Mouse (Mus musculus): ENCODE measurements around the gene Sqstm1. TPM values are rescaled to one million over a fixed set of nuclear protein-coding genes. Genes with fewer than 3 reads are reported as not detected.
"Not testable (repeated sequence)": the region's sequence is repeated elsewhere in the genome, so short reads cannot be mapped to it uniquely, and the experiment has no call there.

Sqstm1 gene
- polyA plus RNA-seq, 1 experiment: 317 TPM

DNA sequence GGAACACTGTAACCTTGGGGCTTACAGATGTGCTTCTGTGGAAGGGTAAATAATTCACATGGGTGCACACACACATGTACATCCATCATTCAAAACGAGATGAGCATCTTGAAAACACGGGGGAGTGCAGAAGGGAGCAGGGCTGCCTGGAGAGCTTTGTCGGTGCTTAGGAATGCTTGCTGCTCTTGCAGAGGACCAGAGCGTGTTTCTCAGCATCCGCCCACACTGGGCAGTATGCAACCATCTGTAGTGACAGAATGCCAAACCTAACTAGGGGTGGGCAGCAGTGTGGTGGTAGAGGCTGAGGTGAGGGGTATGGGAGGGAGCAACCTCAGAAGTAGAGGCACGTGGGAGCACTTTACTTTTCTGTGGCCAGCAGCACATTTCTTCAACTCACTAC is 33.5 kb downstream of the Sqstm1 start:
- no peak for DNase-seq (ENCODE audit: low spot score)

DNA sequence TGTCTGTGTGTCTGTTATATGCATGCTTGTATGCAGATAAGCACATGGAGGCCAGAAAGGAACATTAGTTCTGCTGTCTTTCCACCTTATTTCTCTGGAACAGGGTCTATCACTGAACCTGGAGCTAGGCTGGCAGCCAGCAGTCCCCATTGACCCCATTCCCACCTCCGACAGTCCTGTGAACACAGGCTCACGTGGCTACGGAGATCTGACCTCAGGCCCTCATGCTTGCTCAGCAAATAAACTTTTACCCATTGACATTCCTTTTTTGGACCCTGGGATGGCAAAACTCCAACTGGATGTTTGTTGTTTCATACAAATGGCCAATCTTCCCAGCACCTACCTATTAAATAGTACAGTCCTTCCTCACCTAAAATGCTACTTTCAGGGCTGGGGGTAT is 34.3 kb downstream of the Sqstm1 start:
- DNase-seq (ENCODE audit: low spot score): no peak

DNA sequence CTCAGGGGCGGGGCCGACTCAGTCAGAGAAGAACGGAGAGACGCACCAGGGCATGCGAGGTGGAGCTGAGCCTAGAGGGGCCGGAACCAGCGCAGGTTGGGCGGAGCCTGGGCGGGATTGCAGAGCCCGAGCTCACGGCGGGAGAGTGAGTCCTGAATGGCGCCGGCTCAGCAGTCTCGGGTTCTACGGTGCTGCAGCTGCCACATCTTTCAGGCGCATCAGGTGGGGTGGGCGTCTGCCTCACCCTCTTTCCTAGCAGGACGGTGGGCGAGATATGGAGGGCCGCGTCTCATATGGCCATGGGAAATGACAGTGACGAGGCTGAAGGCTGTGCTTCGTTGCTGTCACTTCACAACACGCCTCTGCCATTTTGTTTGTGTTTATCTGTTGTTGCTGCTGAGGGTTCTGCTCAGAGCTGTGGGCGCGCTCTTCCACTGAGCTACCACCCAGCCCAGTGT is 35.9 kb downstream of the Sqstm1 start:
- DNase-seq (ENCODE audit: low spot score): peak; percentile 83

DNA sequence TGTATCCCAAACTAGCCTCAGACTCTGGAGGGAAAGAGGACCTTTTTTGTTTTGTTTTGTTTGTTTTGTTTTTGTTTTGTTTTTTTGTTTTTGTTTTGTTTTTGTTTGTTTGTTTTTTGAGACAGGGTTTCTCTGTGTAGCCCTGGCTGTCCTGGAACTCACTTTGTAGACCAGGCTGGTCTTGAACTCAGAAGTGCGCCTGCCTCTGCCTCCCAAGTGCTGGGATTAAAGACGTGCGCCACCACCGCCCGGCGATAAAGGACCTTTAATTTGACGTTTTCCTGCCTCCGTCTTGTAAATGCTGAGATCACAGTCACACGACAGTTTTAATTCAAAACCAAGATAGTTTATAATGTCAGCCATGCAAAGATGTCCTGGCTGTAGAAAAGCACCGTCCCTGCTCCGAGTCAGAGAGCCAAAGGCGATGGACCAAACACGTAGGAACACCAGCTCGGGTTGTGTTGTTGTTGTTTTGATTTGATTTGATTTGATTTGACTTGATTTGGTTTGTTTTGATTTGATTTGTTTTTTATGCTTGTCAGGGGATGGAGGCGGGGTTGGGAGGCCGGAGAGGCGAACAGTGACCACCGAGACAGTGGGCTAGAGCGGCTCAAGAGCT is 36.4 kb downstream of the Sqstm1 start, which contains the start of gene Mrnip:
TSS of gene Mrnip (plus strand) at position 334 of the 619 bp plus-strand sequence.
- not testable (repeated sequence) for DNase-seq (ENCODE audit: low spot score)

DNA sequence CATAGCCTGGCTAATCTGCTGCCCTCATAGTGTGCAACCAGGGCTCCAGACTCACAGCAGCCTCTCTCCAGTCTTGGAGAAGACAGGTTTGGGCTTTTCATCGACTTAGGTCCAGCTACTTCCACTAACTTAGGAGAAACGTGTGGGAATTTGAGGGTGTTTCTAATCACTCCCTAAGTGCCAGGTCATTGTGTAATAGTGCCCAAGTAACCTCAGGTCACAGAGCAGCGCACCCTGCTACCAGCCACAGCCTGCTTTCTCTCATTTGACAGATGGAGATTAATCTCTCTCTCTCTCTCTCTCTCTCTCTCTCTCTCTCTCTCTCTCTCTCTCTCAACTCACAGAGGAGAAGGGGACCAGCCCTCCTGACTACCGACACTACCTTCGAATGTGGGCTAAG is 42.3 kb downstream of the Sqstm1 start:
- DNase-seq (ENCODE audit: low spot score): no peak

DNA sequence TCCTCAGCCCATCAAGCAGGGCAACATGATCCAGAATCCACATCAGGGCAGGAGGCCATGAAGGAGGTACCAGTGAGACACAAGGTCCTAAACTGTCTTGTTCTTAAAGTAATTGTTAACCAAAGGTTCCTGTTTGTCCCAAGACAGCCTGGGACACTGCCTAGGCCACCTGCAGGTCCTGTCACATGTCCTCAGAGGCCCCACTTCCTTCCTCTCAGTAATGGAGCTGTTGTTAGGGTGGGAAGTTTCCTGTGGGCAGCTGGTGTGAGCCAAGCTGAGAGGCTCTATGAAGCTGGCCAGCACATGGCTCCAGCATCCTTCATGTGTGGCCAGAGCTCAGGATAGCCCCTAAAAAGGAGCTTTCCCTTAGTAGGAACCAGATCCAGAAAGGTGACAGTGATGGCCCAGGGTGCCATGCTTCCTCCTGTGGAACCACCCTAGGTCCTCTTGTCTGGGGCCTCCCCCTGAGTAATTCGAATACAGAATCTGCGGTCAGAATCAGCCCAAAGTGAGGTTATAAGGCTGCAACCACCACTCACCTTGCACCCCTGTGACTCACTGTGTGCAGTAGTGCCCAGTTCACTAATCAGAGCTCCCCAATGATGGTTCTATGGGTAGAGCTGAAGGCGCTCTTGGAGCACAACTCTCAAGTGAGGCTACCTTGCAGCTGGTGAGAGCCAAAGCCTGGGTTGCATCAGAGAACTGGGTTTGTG is 48.1 kb downstream of the Sqstm1 start:
- DNase-seq (ENCODE audit: low spot score): no peak

DNA sequence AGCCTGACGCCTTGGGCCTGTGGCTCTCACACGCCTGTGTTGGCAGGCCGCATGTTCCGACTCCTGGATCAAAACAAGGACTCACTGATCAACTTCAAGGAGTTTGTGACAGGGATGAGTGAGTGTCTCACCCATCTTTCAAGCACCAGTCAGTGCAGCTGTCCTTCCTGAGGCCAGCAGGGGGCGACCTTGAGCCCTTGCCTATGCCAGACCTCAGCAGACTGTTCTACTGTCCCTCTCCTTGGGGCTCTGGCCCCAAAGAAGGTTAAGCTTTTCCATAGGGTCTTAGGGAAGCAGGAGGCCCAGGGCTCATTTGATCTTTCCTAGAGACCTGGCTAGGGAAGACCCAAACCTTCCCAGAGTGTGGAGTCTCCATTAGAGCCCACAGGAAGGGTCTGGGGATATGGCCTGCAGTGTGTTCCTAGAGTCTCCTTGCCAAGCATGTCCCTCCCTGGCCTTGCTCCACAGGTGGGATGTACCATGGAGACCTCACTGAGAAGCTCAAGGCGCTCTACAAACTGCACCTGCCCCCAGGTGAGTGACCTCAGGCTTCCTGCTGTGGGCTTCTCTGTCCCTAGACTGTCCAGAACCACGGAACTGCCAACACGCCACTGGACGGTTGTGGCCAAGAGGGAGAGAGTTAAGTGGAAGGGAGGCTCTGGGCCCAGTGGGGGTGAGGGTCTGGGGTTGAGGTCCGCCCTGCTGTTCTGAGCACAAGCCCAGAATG is 48.9 kb downstream of the Sqstm1 start:
- DNase-seq (ENCODE audit: low spot score): peak; percentile 38

DNA sequence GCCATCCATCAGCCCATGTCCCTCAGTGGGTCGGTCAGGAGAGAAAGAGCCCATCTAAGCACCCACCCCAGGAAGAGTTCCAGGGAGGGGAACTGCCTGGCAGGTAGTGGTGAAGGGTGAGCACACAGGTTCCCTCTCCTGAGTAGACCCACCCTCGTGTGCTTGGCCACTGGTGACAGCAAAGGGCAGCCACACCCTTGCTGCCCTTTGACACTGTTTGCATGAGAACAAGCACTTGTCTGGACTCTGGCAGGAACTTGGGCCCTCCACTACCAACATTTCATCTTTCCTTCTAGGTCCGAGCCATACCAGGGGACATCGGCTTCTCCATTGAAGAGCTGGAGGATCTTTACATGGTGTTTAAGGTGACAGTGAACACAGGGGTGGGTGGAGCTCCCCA is 51.3 kb downstream of the Sqstm1 start:
- DNase-seq (ENCODE audit: low spot score): no peak

DNA sequence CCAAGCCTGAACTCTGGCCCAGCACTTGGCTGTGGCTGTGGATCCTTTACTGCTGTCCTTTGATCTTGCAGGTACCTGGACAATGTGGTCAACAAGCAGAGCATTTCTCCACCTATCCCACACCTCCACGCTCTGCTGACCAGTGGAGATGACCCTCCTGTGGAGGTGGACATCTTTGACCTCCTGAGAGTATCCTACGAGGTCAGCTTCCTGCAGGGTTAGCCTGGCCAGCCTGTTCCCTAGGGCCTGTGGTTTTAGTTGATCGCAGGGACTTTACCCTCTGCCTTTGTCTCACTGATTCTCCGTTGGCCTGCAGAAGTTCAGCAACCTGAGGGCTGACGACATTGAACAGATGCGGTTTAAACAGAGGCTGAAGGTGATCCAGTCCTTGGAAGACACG is 52.3 kb downstream of the Sqstm1 start:
- DNase-seq (ENCODE audit: low spot score): no peak

DNA sequence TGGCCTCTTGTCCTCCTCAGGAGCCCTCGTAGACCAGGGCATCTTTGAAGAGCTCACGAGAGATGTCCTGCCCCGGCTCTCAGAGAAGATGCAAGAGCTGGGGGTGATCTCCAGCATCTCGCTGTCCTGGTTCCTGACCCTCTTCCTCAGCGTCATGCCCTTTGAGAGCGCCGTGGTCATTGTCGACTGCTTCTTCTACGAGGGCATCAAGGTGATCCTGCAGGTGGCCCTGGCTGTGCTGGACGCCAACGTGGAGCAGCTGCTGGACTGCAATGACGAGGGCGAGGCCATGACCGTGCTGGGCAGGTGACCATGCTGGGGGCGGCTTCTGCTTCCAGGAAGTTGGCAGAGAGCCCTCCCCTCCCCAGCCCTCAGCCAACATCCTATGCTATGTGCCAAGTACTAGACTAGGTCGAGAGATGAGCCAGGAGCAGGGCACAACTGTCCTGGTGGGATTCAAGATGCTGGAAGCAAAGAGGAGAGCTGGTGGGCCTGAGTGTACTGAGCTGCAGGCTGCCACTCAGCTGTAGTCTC is 53.8 kb downstream of the Sqstm1 start:
- no peak for DNase-seq (ENCODE audit: low spot score)

DNA sequence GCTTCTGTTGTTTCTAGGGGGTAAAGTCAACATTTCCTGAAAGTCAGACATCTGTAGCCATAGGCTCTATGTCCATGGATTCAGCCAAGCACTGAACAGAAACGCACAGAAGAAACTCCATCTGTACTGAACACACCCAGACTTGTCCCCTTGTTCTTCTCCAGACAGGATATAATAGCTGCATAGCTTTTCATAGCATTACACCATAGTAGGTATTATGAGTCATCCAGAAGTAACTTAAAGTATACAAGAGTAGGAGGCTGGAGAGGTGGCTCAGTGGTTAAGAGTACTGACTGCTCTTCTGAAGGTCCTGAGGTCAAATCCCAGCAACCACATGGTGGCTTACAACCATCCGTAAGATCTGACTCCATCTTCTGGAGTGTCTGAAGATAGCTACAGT is 54.8 kb downstream of the Sqstm1 start:
- no peak for DNase-seq (ENCODE audit: low spot score)

DNA sequence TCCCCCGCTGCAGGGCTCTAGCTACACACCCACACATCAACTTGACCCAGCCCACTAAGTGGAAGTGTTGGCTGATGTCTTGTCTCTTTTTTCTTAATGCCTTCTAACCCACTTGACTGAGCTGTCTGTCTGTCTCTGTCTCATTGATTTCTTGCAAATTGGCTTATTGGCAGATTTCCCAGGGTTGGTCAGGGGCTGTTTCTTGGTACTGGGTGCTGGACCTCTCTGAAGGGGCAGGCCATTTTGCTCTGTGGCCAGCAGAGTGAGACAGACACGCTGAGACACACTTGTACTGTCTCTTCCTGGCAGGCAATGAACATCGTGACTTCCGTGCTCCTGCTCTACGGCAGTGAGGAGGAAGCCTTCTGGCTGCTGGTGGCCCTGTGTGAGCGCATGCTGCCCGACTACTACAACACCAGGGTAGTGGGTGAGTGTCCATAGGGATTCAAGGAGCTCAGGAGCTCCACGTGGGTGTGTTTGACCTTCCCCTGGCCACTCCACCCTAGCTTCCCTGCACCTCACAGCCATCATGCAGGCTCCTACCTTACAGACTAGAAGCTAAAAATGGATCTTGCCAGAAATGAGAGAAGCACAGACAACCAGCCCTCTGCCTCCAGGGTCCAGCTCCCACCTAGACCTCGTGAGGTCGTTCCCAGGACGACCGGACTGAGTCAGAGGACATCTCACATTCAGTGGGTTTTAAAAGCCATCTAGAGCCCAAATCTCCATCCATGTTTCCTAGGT is 55.7 kb downstream of the Sqstm1 start:
- no peak for DNase-seq (ENCODE audit: low spot score)

DNA sequence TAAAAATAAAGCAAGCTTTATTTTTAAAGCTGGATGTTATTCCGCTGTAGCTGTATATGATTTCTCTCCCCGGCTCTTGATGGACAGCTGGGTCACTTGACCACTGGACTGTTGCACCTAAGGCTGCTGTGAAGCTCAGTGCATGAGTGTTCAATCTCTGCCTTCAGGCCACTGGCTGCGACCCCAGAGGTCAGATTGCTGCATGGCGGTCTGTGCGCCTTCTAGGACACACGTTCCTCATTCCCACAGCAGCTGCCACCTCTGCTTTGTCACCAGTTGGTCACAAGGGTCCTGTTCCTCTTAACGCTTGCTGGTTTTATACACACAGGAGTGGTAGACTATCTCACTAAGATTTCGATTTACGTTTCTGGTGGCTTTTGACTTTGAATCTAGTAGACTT is 56.5 kb downstream of the Sqstm1 start:
- DNase-seq (ENCODE audit: low spot score): no peak

DNA sequence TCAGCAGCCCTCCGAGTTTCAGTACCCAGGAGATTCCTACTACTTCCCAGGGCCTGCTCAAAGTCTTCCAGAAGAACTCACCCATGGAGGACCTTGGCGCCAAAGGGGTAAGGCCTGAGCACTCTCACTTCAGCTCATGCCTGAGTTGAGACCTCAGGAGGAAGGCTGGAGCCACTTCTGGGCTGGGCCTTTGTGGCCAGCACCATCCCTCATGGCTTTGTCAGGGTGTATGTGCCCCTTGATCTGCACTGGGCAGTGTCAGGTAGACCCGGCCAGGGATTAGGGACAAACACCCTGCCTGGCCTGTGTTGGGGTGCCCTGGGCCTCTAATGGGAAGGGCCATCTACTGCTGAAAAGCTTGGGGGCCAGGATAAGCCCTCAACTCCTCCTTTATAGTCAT is 59.3 kb downstream of the Sqstm1 start:
- DNase-seq (ENCODE audit: low spot score): no peak

DNA sequence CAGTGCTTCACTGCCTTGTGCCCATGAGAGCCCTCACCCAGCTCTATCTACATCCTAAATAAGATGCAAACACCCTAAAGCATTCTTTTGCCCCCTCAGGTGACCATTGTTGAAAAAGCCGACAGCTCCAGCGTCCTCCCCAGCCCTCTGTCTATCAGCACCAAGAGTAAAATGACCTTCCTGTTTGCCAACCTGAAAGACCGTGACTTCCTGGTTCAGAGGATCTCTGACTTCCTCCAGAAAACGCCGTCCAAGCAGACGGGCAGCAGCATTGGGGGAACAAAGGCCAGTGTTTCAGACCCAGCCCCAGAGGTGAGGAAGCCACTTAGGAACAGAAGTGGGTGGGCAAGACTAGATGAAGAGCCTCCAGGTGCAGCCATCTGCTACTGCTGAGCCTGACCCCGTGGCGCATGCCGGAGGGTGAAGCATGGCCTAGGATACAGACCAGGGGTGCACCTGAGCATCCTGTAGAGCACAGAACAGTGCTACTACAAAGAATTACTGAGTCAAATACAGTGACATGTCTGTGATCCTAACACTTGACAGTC is 61.0 kb downstream of the Sqstm1 start:
- DNase-seq (ENCODE audit: low spot score): no peak

Other genes starting within 250 kb of the Sqstm1 start
- gene Rnf130, start 185.5 kb downstream of the Sqstm1 start, polyA plus RNA-seq (2012; rRNA removed): 64.3 and 69.6 TPM in 2 replicates
- gene Tbc1d9b, start 79.4 kb downstream of the Sqstm1 start, polyA plus RNA-seq (2012; rRNA removed): 36.3 and 45.8 TPM in 2 replicates
- 8.7 and 11.5 TPM in 2 replicates for gene Mrnip, start 36.4 kb downstream of the Sqstm1 start, polyA plus RNA-seq (2012; rRNA removed)
- 47.4 and 54.3 TPM in 2 replicates for gene Mgat4b, start 63 bp upstream of the Sqstm1 start, polyA plus RNA-seq (2012; rRNA removed)
- gene Ltc4s, start 27.8 kb upstream of the Sqstm1 start, polyA plus RNA-seq (2012; rRNA removed): 16.8 and 36.1 TPM in 2 replicates
- gene Maml1, start 81.5 kb upstream of the Sqstm1 start, polyA plus RNA-seq (2012; rRNA removed): 12.2 and 15.2 TPM in 2 replicates
- gene Canx, start 114.8 kb upstream of the Sqstm1 start, polyA plus RNA-seq (2012; rRNA removed): 177 and 247 TPM in 2 replicates
- gene Cby3, start 143.6 kb upstream of the Sqstm1 start, polyA plus RNA-seq (2012; rRNA removed): 0.12 and 0.25 TPM in 2 replicates
- 251 and 299 TPM in 2 replicates for gene Hnrnph1, start 166.2 kb upstream of the Sqstm1 start, polyA plus RNA-seq (2012; rRNA removed)
- gene Rufy1, start 220.3 kb upstream of the Sqstm1 start, polyA plus RNA-seq (2012; rRNA removed): 27.2 and 29.3 TPM in 2 replicates